Mouse (Mus musculus) MEL (cell line): ENCODE measurements around the gene Magea4.

ENCODE experiments used
- CHD1 ChIP-seq: IDR thresholded peaks from 2 replicates; pipeline ENCODE4 v1.6.1; 2012; ENCODE audit warnings: low read depth, mild to moderate bottlenecking, inconsistent platforms, low read length, improper control_type of control experiment
- CTCF ChIP-seq, 3 experiments: IDR thresholded peaks in 2 of 3; conservative IDR thresholded peaks in 1 of 3; 2 replicates each; pipeline ENCODE4 v1.5.1; 2011 to 2012; ENCODE audit warnings: low read length in 3 of 3, low read depth in 2 of 3, mild to moderate bottlenecking in 2 of 3, improper control_type of control experiment in 1 of 3, inconsistent platforms in 1 of 3, mixed read lengths in 1 of 3, moderate library complexity in 1 of 3; ENCODE audit not compliant: control insufficient read depth in 1 of 3, insufficient read depth in 1 of 3, poor library complexity in 1 of 3, severe bottlenecking in 1 of 3
- EP300 ChIP-seq, 2 experiments: IDR thresholded peaks; 2 replicates each; pipeline ENCODE4 v1.6.1; 2011; ENCODE audit warnings: improper control_type of control experiment in 2 of 2, low read length in 2 of 2, low read depth in 1 of 2, mild to moderate bottlenecking in 1 of 2
- GATA1 ChIP-seq: IDR thresholded peaks from 2 replicates; pipeline ENCODE4 v1.6.1; 2011; ENCODE audit warnings: low read depth, low read length, improper control_type of control experiment
- MYC ChIP-seq: IDR thresholded peaks from 2 replicates; pipeline ENCODE4 v1.6.1; 2011; ENCODE audit warnings: low read depth, mild to moderate bottlenecking, low read length, improper control_type of control experiment, moderate library complexity
- POLR2A ChIP-seq, 2 experiments: IDR thresholded peaks; 2 replicates each; pipeline ENCODE4 v1.6.1; 2011 to 2012; ENCODE audit warnings: low read length in 2 of 2, mild to moderate bottlenecking in 2 of 2, control low read depth in 1 of 2, improper control_type of control experiment in 1 of 2, low read depth in 1 of 2, moderate library complexity in 1 of 2; ENCODE audit not compliant: control insufficient read depth in 1 of 2, insufficient read depth in 1 of 2, poor library complexity in 1 of 2
- SMC3 ChIP-seq: IDR thresholded peaks from 2 replicates; pipeline ENCODE4 v1.6.1; 2011; ENCODE audit warnings: low read depth, low read length, improper control_type of control experiment
- TAL1 ChIP-seq: IDR thresholded peaks from 2 replicates; pipeline ENCODE4 v1.6.1; 2012; ENCODE audit warnings: mild to moderate bottlenecking, inconsistent platforms, low read length, moderate library complexity, mixed read lengths
- USF1 ChIP-seq: IDR thresholded peaks from 2 replicates; pipeline ENCODE4 v1.6.1; 2014; ENCODE audit warnings: low read depth, mild to moderate bottlenecking, inconsistent platforms, low read length, improper control_type of control experiment, moderate library complexity

- TF ChIP-seq CTCF (IDR thresholded peaks at IDR 0.05 in 2 of 3, conservative IDR thresholded peaks at IDR 0.05 in 1 of 3; ENCODE audit: control insufficient read depth in 1 of 3, insufficient read depth in 1 of 3, low read depth in 2 of 3, low read length in 3 of 3, poor library complexity in 1 of 3, severe bottlenecking in 1 of 3) (no peak), TAL1 (no peak), USF1 (no peak), GATA1 (no peak), MYC (no peak), CHD1 (no peak), POLR2A (IDR thresholded peaks at IDR 0.05; ENCODE audit: control insufficient read depth in 1 of 2, insufficient read depth in 1 of 2, low read depth in 1 of 2, low read length in 2 of 2, poor library complexity in 1 of 2) (no peak), SMC3 (no peak), EP300 (IDR thresholded peaks at IDR 0.05; ENCODE audit: low read depth in 1 of 2, low read length in 2 of 2) (no peak)
Observed at GRCm38 (mm10) chrX:72270637-72271036, 48.8 kb downstream of the Magea4 start.
